ENCODE assay signal across 9 mouse cellular contexts in genomic region chrX:101268025-101268754, GRCm38 (mm10). TPM values are rescaled to one million over a fixed set of nuclear protein-coding genes. Genes with fewer than 3 reads are reported as not detected.
DNase-seq lines count a peak whose midpoint lies in the region; ATAC-seq and TF ChIP-seq lines count a peak whose summit lies in the region.
"Had no signal": no experiment of that assay in that cellular context is flagged by ENCODE, and none has a peak within 500 bp of the region (broad histone marks: within the 10 kb centered on the region; RNA-seq: fewer than 3 reads in every experiment).

Gene Il2rg, minus strand, starts transcription at chrX:101268255.

- H3K27me3 ChIP-seq in limb, embryonic 11.5 days (ENCODE audit: control insufficient read depth, insufficient read depth, low read length), result no peaks in the 10 kb centered on the region
- peaks cover 87% of the 10 kb centered on the region for H3K27me3 ChIP-seq in limb, embryonic 10.5 days (ENCODE audit: low read depth, poor library complexity, severe bottlenecking)
- H3K27me3 ChIP-seq in embryonic facial prominence, embryonic 15.5 days, result no peaks in the 10 kb centered on the region
- peaks cover 15% of the 10 kb centered on the region for H3K27me3 ChIP-seq in limb, embryonic 15.5 days
- no peaks in the 10 kb centered on the region for H3K27me3 ChIP-seq in small intestine, adult 2 months (ENCODE audit: control insufficient read depth, insufficient read depth, low read length)
- H3K27me3 ChIP-seq in forebrain, embryonic 11.5 days (ENCODE audit: control insufficient read depth, insufficient read depth, low read length), result peaks cover 2% of the 10 kb centered on the region; the same call in 1 of the 2 replicates
- H3K27me3 ChIP-seq in cerebellum, adult 2 months (ENCODE audit: control insufficient read depth, insufficient read depth, low read length), result no peaks in the 10 kb centered on the region

- H3K27ac ChIP-seq in limb, embryonic 11.5 days (replicated peaks; ENCODE audit: low read depth, low read length), result no peak within 1 kb of the TSS
- no peak within 1 kb of the TSS; the same call in 1 of the 2 replicates for H3K27ac ChIP-seq in limb, embryonic 10.5 days
- no peak within 1 kb of the TSS for H3K27ac ChIP-seq in embryonic facial prominence, embryonic 15.5 days (replicated peaks)
- H3K27ac ChIP-seq in limb, embryonic 15.5 days, result no peak within 1 kb of the TSS
- H3K27ac ChIP-seq in small intestine, adult 2 months (ENCODE audit: insufficient read depth, low read depth, low read length), result peak within 1 kb of the TSS; percentile 79
- no peak within 1 kb of the TSS for H3K27ac ChIP-seq in forebrain, embryonic 11.5 days (ENCODE audit: low read depth, low read length)
- H3K27ac ChIP-seq in cerebellum, adult 2 months (ENCODE audit: insufficient read depth, low read length), result no peak within 1 kb of the TSS

- H3K9ac ChIP-seq in limb, embryonic 11.5 days (ENCODE audit: low read length), result no peak within 1 kb of the TSS
- H3K9ac ChIP-seq in embryonic facial prominence, embryonic 15.5 days, result no peak within 1 kb of the TSS
- no peak within 1 kb of the TSS for H3K9ac ChIP-seq in limb, embryonic 15.5 days
- H3K9ac ChIP-seq in forebrain, embryonic 11.5 days (ENCODE audit: low read length), result no peak within 1 kb of the TSS

- no peak for DNase-seq in limb, embryonic 11.5 days (ENCODE audit: low spot score)
- no peak for DNase-seq in limb, embryonic 10.5 days (ENCODE audit: low spot score)
- no peak for DNase-seq in forebrain, embryonic 11.5 days (ENCODE audit: low spot score)
- DNase-seq in urinary bladder, postnatal 36 days (ENCODE audit: low spot score in 2 of 2), result no peak
- DNase-seq in cerebellum, adult 2 months, result no peak

- no peak within 1 kb of the TSS for H3K4me3 ChIP-seq in limb, embryonic 11.5 days (ENCODE audit: low read depth, low read length)
- H3K4me3 ChIP-seq in limb, embryonic 10.5 days, result no peak within 1 kb of the TSS
- H3K4me3 ChIP-seq in embryonic facial prominence, embryonic 15.5 days (replicated peaks), result no peak within 1 kb of the TSS
- no peak within 1 kb of the TSS for H3K4me3 ChIP-seq in limb, embryonic 15.5 days
- peak within 1 kb of the TSS; percentile 45 for H3K4me3 ChIP-seq in small intestine, adult 2 months (ENCODE audit: low read depth, low read length)
- no peak within 1 kb of the TSS for H3K4me3 ChIP-seq in forebrain, embryonic 11.5 days (ENCODE audit: low read depth, low read length)
- H3K4me3 ChIP-seq in cerebellum, adult 2 months (replicated peaks; ENCODE audit: insufficient read depth, low read depth, low read length), result no peak within 1 kb of the TSS

- 0 out of 2 replicates have a peak within 1 kb of the TSS, but pooled peaks have one; percentile 0 for H3K4me2 ChIP-seq in limb, embryonic 11.5 days (ENCODE audit: low read depth, severe bottlenecking)
- H3K4me2 ChIP-seq in embryonic facial prominence, embryonic 15.5 days (replicated peaks), result no peak within 1 kb of the TSS
- H3K4me2 ChIP-seq in limb, embryonic 15.5 days, result no peak within 1 kb of the TSS
- no peak within 1 kb of the TSS for H3K4me2 ChIP-seq in forebrain, embryonic 11.5 days (ENCODE audit: low read depth, low read length, severe bottlenecking)

- no peak for ATAC-seq in limb, embryonic 11.5 days (ENCODE audit: insufficient number of reproducible peaks, low FRiP score, low TSS enrichment, low read depth)
- no peak for ATAC-seq in embryonic facial prominence, embryonic 15.5 days (ENCODE audit: insufficient number of reproducible peaks, low FRiP score, low TSS enrichment, low read depth)
- ATAC-seq in limb, embryonic 15.5 days (ENCODE audit: insufficient number of reproducible peaks, low FRiP score, low TSS enrichment, low read depth), result no peak
- no peak for ATAC-seq in forebrain, embryonic 11.5 days (replicated peaks; ENCODE audit: low FRiP score)
- ATAC-seq: forebrain, embryonic 16.5 days had no signal

- no peaks in the 10 kb centered on the region for H3K36me3 ChIP-seq in limb, embryonic 11.5 days (ENCODE audit: control insufficient read depth, insufficient read depth, low read length)
- H3K36me3 ChIP-seq in limb, embryonic 10.5 days, result no peaks in the 10 kb centered on the region
- H3K36me3 ChIP-seq in embryonic facial prominence, embryonic 15.5 days, result no peaks in the 10 kb centered on the region
- no peaks in the 10 kb centered on the region for H3K36me3 ChIP-seq in limb, embryonic 15.5 days
- no peaks in the 10 kb centered on the region for H3K36me3 ChIP-seq in small intestine, adult 2 months (ENCODE audit: control insufficient read depth, insufficient read depth, low read length)
- H3K36me3 ChIP-seq in forebrain, embryonic 11.5 days (ENCODE audit: control insufficient read depth, insufficient read depth, low read length), result no peaks in the 10 kb centered on the region

- TF ChIP-seq CTCF in small intestine, adult 2 months (IDR thresholded peaks at IDR 0.05; ENCODE audit: extremely low read depth, insufficient read length, insufficient replicate concordance, low read depth, low read length), result no peak
- TF ChIP-seq CTCF in cerebellum, adult 2 months (IDR thresholded peaks at IDR 0.05; ENCODE audit: borderline replicate concordance, insufficient read depth, low read depth, low read length), result no peak

- 61% methylated on average over 5 of the region's 5 CpGs for WGBS in limb, embryonic 11.5 days
- 82% methylated on average over 5 of the region's 5 CpGs for WGBS in limb, embryonic 10.5 days
- WGBS in embryonic facial prominence, embryonic 15.5 days, result 63% methylated on average over 5 of the region's 5 CpGs
- WGBS in limb, embryonic 15.5 days, result 50% methylated on average over 5 of the region's 5 CpGs
- WGBS in small intestine, adult 2 months, result 71% methylated on average over 5 of the region's 5 CpGs
- WGBS in forebrain, embryonic 11.5 days, result 73% methylated on average over 3 of the region's 5 CpGs
- 76% methylated on average over 5 of the region's 5 CpGs for WGBS in cerebellum, adult 2 months

- no peaks in the 10 kb centered on the region for H3K4me1 ChIP-seq in limb, embryonic 11.5 days (ENCODE audit: control insufficient read depth, insufficient read depth, low read length)
- peaks cover 28% of the 10 kb centered on the region for H3K4me1 ChIP-seq in limb, embryonic 10.5 days
- no peaks in the 10 kb centered on the region for H3K4me1 ChIP-seq in embryonic facial prominence, embryonic 15.5 days
- H3K4me1 ChIP-seq in limb, embryonic 15.5 days, result no peaks in the 10 kb centered on the region
- peaks cover under 1% of the 10 kb centered on the region; the same call in 1 of the 2 replicates for H3K4me1 ChIP-seq in small intestine, adult 2 months (ENCODE audit: control insufficient read depth, insufficient read depth, insufficient read length, low read length)
- no peaks in the 10 kb centered on the region for H3K4me1 ChIP-seq in forebrain, embryonic 11.5 days (replicated peaks; ENCODE audit: control insufficient read depth, insufficient read depth, low read length)
- no peaks in the 10 kb centered on the region for H3K4me1 ChIP-seq in cerebellum, adult 2 months (ENCODE audit: control insufficient read depth, insufficient read depth, low read length)

- H3K9me3 ChIP-seq in limb, embryonic 11.5 days (ENCODE audit: control insufficient read depth, low read length), result no peaks in the 10 kb centered on the region
- H3K9me3 ChIP-seq in limb, embryonic 10.5 days (replicated peaks), result no peaks in the 10 kb centered on the region
- H3K9me3 ChIP-seq in embryonic facial prominence, embryonic 15.5 days (replicated peaks), result no peaks in the 10 kb centered on the region
- no peaks in the 10 kb centered on the region for H3K9me3 ChIP-seq in limb, embryonic 15.5 days
- no peaks in the 10 kb centered on the region for H3K9me3 ChIP-seq in forebrain, embryonic 11.5 days (ENCODE audit: control insufficient read depth, low read length)

- TF ChIP-seq POLR2A in small intestine, adult 2 months (IDR thresholded peaks at IDR 0.05; ENCODE audit: low read depth, low read length), result no peak
- TF ChIP-seq POLR2A in cerebellum, adult 2 months (IDR thresholded peaks at IDR 0.05; ENCODE audit: borderline replicate concordance, insufficient read depth, low read length), result no peak

RNA-seq across cellular contexts. Expression of gene Il2rg, which starts in this region (rescaled TPM):
- 4.4 and 4.6 TPM in 2 replicates for polyA plus RNA-seq in limb, embryonic 11.5 days (2014; fragmentation: Nextera tagmentation; extraction: Ambion mirVana)
- 4.8 and 4.9 TPM in 2 replicates for polyA plus RNA-seq in limb, embryonic 10.5 days (2016; fragmentation: Nextera tagmentation; extraction: Ambion mirVana)
- 14.2 and 15.3 TPM in 2 replicates for polyA plus RNA-seq in embryonic facial prominence, embryonic 15.5 days (2015; fragmentation: Nextera tagmentation; extraction: Ambion mirVana)
- 19.3 and 20.4 TPM in 2 replicates for polyA plus RNA-seq in limb, embryonic 15.5 days (2015; fragmentation: Nextera tagmentation; extraction: Ambion mirVana)
- 7.1 and 14.1 TPM in 2 replicates for polyA plus RNA-seq in small intestine, adult 2 months (2012; rRNA removed)
- polyA plus RNA-seq in forebrain, embryonic 11.5 days (2014; fragmentation: Nextera tagmentation; extraction: Ambion mirVana), result 1.7 and 1.9 TPM in 2 replicates
- 1.9 and 2.0 TPM in 2 replicates for polyA plus RNA-seq in cerebellum, adult 2 months (2012; rRNA removed)
